Mouse (Mus musculus) hindbrain, embryonic 12.5 days (tissue): ENCODE data around the gene Hic1. TPM values are rescaled to one million over a fixed set of nuclear protein-coding genes. Genes with fewer than 3 reads are reported as not detected.

Source experiments
- ATAC-seq: fragments of 200-750 bp; cut with Nextera tagmentation; 2 replicates; pipeline ENCODE4 v1.8.0; 2017; ENCODE audit warnings: moderate TSS enrichment; ENCODE audit not compliant: low FRiP score
- H3K27ac ChIP-seq: fragments of 300-500 bp; sonication (generic); 2 replicates; pipeline ENCODE4 v1.5.1; 2016; ENCODE audit warnings: mild to moderate bottlenecking
- H3K27me3 ChIP-seq: fragments of 300-500 bp; sonication (generic); 2 replicates; pipeline ENCODE4 v1.6.1; 2016; ENCODE audit warnings: mild to moderate bottlenecking
- H3K36me3 ChIP-seq: fragments of 300-500 bp; sonication (generic); 2 replicates; pipeline ENCODE4 v1.6.1; 2016; ENCODE audit warnings: mild to moderate bottlenecking
- H3K4me1 ChIP-seq: fragments of 300-500 bp; sonication (generic); 2 replicates; pipeline ENCODE4 v1.6.1; 2016
- H3K4me2 ChIP-seq: fragments of 300-500 bp; sonication (generic); replicated peaks from 2 replicates; pipeline ENCODE4 v1.6.1; 2016; ENCODE audit warnings: mild to moderate bottlenecking
- H3K4me3 ChIP-seq: fragments of 300-500 bp; sonication (generic); 2 replicates; pipeline ENCODE4 v1.5.1; 2016; ENCODE audit warnings: mild to moderate bottlenecking
- H3K9ac ChIP-seq: fragments of 300-500 bp; sonication (generic); 2 replicates; pipeline ENCODE4 v1.6.1; 2016; ENCODE audit warnings: mild to moderate bottlenecking, moderate library complexity
- H3K9me3 ChIP-seq: fragments of 300-500 bp; sonication (generic); replicated peaks from 2 replicates; pipeline ENCODE4 v1.6.1; 2016; ENCODE audit warnings: mild to moderate bottlenecking
- WGBS: fragments of 180-500 bp; shearing (Covaris S2); methylation state at CpG from one replicate; pipeline ENCODE4 v1.1.7; 2016; 5-methylcytosine and 5-hydroxymethylcytosine counted together
- polyA plus RNA-seq: library from polyadenylated mRNA; unstranded; fragments of >200 nt; fragmentation: Nextera tagmentation; extraction: Ambion mirVana; gene quantifications from 2 replicates; pipeline ENCODE4 v1.2.1, GENCODE M21; 2016

Hic1 gene
- polyA plus RNA-seq, 1 experiment from 2014 or later: 11.3 TPM

- Histone ChIP-seq H3K4me3 (no peak overlapping the region), H3K9ac (no peak overlapping the region), H3K4me1 (peaks cover 32% of the 10 kb centered on the region), H3K9me3 (no peaks in the 10 kb centered on the region), H3K27me3 (no peaks in the 10 kb centered on the region), H3K36me3 (peaks cover 17% of the 10 kb centered on the region), H3K4me2 (no peak overlapping the region), H3K27ac (no peak overlapping the region)
- ATAC-seq: no peak
- WGBS: 63% methylated on average over 5 of the region's 5 CpGs
These were observed 32.5 kb downstream of the Hic1 start for GRCm38 (mm10) chr11:75136666-75137398.

GRCm38 (mm10) chr11:75135358-75135757, 34.0 kb downstream of the Hic1 start:
- Histone ChIP-seq H3K9ac (no peak overlapping the region), H3K4me1 (peaks cover 30% of the 10 kb centered on the region), H3K4me3 (no peak overlapping the region), H3K27ac (0 out of 2 replicates have a peak overlapping the region, but pooled peaks have one; percentile 4), H3K27me3 (no peaks in the 10 kb centered on the region), H3K9me3 (no peaks in the 10 kb centered on the region), H3K36me3 (peaks cover 12% of the 10 kb centered on the region; the same call in 1 of the 2 replicates), H3K4me2 (no peak overlapping the region)
- 94% methylated on average over 4 of the region's 4 CpGs for WGBS
- ATAC-seq: no peak

- no peak overlapping the region for H3K9ac ChIP-seq
- H3K36me3 ChIP-seq: peaks cover 11% of the 10 kb centered on the region; the same call in 1 of the 2 replicates
- H3K27ac ChIP-seq: no peak overlapping the region
- no peaks in the 10 kb centered on the region for H3K27me3 ChIP-seq
- no peak overlapping the region for H3K4me2 ChIP-seq
- WGBS: 79% methylated on average over 5 of the region's 5 CpGs
- H3K4me3 ChIP-seq: no peak overlapping the region
- peaks cover 24% of the 10 kb centered on the region for H3K4me1 ChIP-seq
- H3K9me3 ChIP-seq: no peaks in the 10 kb centered on the region
- no peak for ATAC-seq
These were observed 34.7 kb downstream of the Hic1 start for GRCm38 (mm10) chr11:75134485-75135068.

GRCm38 (mm10) chr11:75133951-75134350, 35.4 kb downstream of the Hic1 start:
- no peaks in the 10 kb centered on the region for H3K27me3 ChIP-seq
- ATAC-seq: no peak

GRCm38 (mm10) chr11:75133391-75133790, 35.9 kb downstream of the Hic1 start:
- 94% methylated on average over 5 of the region's 5 CpGs for WGBS
- Histone ChIP-seq H3K4me1 (peaks cover 16% of the 10 kb centered on the region), H3K9ac (no peak overlapping the region)

More at GRCm38 (mm10) chr11:75133951-75134350, 35.4 kb downstream of the Hic1 start:
- Histone ChIP-seq H3K4me1 (peaks cover 18% of the 10 kb centered on the region), H3K4me3 (no peak overlapping the region), H3K9me3 (no peaks in the 10 kb centered on the region), H3K9ac (no peak overlapping the region), H3K4me2 (no peak overlapping the region), H3K27ac (peak overlapping the region; percentile 36; the same call in 1 of the 2 replicates), H3K36me3 (0 out of 2 replicates have a peak, but pooled peaks cover 6% of the 10 kb centered on the region)
- WGBS: 31% methylated on average over 2 of the region's 2 CpGs

GRCm38 (mm10) chr11:75132278-75132677, 37.0 kb downstream of the Hic1 start:
- ATAC-seq: no peak
- Histone ChIP-seq H3K9ac (no peak overlapping the region), H3K27me3 (no peaks in the 10 kb centered on the region), H3K4me1 (peaks cover 16% of the 10 kb centered on the region), H3K27ac (no peak overlapping the region), H3K4me3 (no peak overlapping the region), H3K9me3 (no peaks in the 10 kb centered on the region), H3K4me2 (no peak overlapping the region), H3K36me3 (0 out of 2 replicates have a peak, but pooled peaks cover under 1% of the 10 kb centered on the region)
- WGBS: 88% methylated on average over 5 of the region's 5 CpGs

More at GRCm38 (mm10) chr11:75133391-75133790, 35.9 kb downstream of the Hic1 start:
- peak overlapping the region; percentile 36; the same call in 1 of the 2 replicates for H3K27ac ChIP-seq
- H3K36me3 ChIP-seq: 0 out of 2 replicates have a peak, but pooled peaks cover 6% of the 10 kb centered on the region
- H3K4me2 ChIP-seq: no peak overlapping the region
- H3K4me3 ChIP-seq: no peak overlapping the region
- no peaks in the 10 kb centered on the region for H3K9me3 ChIP-seq
- H3K27me3 ChIP-seq: no peaks in the 10 kb centered on the region
- no peak for ATAC-seq

- H3K4me3 ChIP-seq: no peak overlapping the region
- 90% methylated on average over 4 of the region's 4 CpGs for WGBS
- no peaks in the 10 kb centered on the region for H3K27me3 ChIP-seq
- H3K9me3 ChIP-seq: no peaks in the 10 kb centered on the region
- no peak for ATAC-seq
- H3K4me2 ChIP-seq: no peak overlapping the region
- H3K9ac ChIP-seq: no peak overlapping the region
- H3K4me1 ChIP-seq: peaks cover 16% of the 10 kb centered on the region
- no peaks in the 10 kb centered on the region for H3K36me3 ChIP-seq
- no peak overlapping the region for H3K27ac ChIP-seq
These were observed 38.0 kb downstream of the Hic1 start for GRCm38 (mm10) chr11:75131300-75131699.

- H3K9me3 ChIP-seq: no peaks in the 10 kb centered on the region
- no peak overlapping the region for H3K9ac ChIP-seq
- no peak overlapping the region for H3K27ac ChIP-seq
- no peak overlapping the region for H3K4me2 ChIP-seq
- H3K4me3 ChIP-seq: no peak overlapping the region
- H3K4me1 ChIP-seq: peaks cover 9% of the 10 kb centered on the region
- no peaks in the 10 kb centered on the region for H3K36me3 ChIP-seq
- no peak for ATAC-seq
- WGBS: 95% methylated on average over 6 of the region's 6 CpGs
- H3K27me3 ChIP-seq: no peaks in the 10 kb centered on the region
These were observed 39.8 kb downstream of the Hic1 start for GRCm38 (mm10) chr11:75129481-75129880.

- Histone ChIP-seq H3K36me3 (no peaks in the 10 kb centered on the region), H3K4me3 (no peak overlapping the region), H3K9ac (no peak overlapping the region), H3K9me3 (no peaks in the 10 kb centered on the region), H3K27me3 (no peaks in the 10 kb centered on the region), H3K27ac (no peak overlapping the region), H3K4me2 (no peak overlapping the region), H3K4me1 (no peaks in the 10 kb centered on the region)
- ATAC-seq: no peak
- 93% methylated on average over 3 of the region's 3 CpGs for WGBS
These were observed 42.9 kb downstream of the Hic1 start for GRCm38 (mm10) chr11:75126384-75126783.

- no peak for ATAC-seq
- Histone ChIP-seq H3K27me3 (no peaks in the 10 kb centered on the region), H3K36me3 (no peaks in the 10 kb centered on the region), H3K4me3 (no peak overlapping the region), H3K9me3 (no peaks in the 10 kb centered on the region), H3K27ac (no peak overlapping the region), H3K9ac (no peak overlapping the region), H3K4me1 (no peaks in the 10 kb centered on the region), H3K4me2 (no peak overlapping the region)
- 91% methylated on average over 2 of the region's 2 CpGs for WGBS
These were observed 44.9 kb downstream of the Hic1 start for GRCm38 (mm10) chr11:75124406-75124805.

GRCm38 (mm10) chr11:75121348-75121747, 48.0 kb downstream of the Hic1 start:
- ATAC-seq: no peak
- no peaks in the 10 kb centered on the region for H3K4me1 ChIP-seq
- H3K27ac ChIP-seq: no peak overlapping the region
- H3K36me3 ChIP-seq: no peaks in the 10 kb centered on the region
- no peak overlapping the region for H3K4me3 ChIP-seq
- H3K9me3 ChIP-seq: no peaks in the 10 kb centered on the region
- no peaks in the 10 kb centered on the region for H3K27me3 ChIP-seq
- no peak overlapping the region for H3K4me2 ChIP-seq
- 82% methylated on average over 1 of the region's 1 CpGs for WGBS
- H3K9ac ChIP-seq: no peak overlapping the region

GRCm38 (mm10) chr11:75119841-75120240, 49.5 kb downstream of the Hic1 start:
- Histone ChIP-seq H3K27me3 (no peaks in the 10 kb centered on the region), H3K9me3 (no peaks in the 10 kb centered on the region), H3K9ac (no peak overlapping the region), H3K4me3 (no peak overlapping the region), H3K27ac (no peak overlapping the region), H3K36me3 (no peaks in the 10 kb centered on the region), H3K4me1 (no peaks in the 10 kb centered on the region), H3K4me2 (no peak overlapping the region)
- WGBS: 89% methylated on average over 3 of the region's 3 CpGs
- ATAC-seq: no peak
